Mouse (Mus musculus): Measurements from ENCODE around the gene 1110051M20Rik. TPM values are rescaled to one million over a fixed set of nuclear protein-coding genes. Genes with fewer than 3 reads are reported as not detected.
A peak's percentile ranks its signal among the peaks of the same experiment; 100 is the strongest.

Gene 1110051M20Rik
- total and polyA plus RNA-seq, 3 experiments: 21.1 to 34.0 (median 26.2) TPM

DNA sequence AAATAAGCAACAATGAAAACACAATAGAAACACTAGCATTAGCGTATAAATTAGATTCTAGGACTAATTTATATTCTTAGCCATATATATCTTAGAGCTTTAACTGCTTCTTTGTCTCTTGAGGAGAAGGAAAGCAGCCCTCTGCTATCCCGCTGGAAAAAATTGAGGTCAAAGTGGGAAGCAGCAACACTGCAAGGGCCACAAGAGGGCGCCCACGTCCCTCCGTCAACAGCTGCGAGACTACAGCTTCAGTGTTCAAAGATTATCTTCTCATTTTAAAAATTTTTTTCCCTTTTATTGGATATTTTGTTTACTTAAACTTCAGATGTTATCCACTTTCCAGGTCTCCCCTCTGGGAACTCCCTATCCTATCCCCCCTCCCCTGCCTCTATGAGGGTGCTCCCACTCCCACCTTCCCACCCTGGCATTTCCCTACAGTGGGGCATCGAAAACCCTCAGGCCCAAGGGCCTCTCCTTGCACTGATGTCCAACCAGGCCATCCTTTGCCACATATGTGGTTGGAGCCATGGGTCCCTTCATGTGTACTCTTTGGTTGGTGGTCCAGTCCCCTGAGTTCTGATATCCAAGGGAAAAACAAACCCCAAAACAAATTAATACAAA, 158.5 kb downstream of the 1110051M20Rik start:
- TF ChIP-seq RAD21 (IDR thresholded peaks at IDR 0.05; ENCODE audit: low read depth, low read length): peak; percentile 93
- TF ChIP-seq ZC3H11A (IDR thresholded peaks at IDR 0.05; ENCODE audit: low read depth, low read length): peak; percentile 60
- peak; percentile 34; the same call in 1 of the 2 replicates for TF ChIP-seq ZNF384 (IDR thresholded peaks at IDR 0.05; ENCODE audit: low read depth, low read length)
- TF ChIP-seq CTCF (conservative IDR thresholded peaks at IDR 0.05 in 1 of 2, IDR thresholded peaks at IDR 0.05 in 1 of 2; ENCODE audit: low read depth in 2 of 2, low read length in 2 of 2): peak; percentile 82 to 95
- peak; percentile 93 for TF ChIP-seq SMC3 (IDR thresholded peaks at IDR 0.05; ENCODE audit: low read depth, low read length)
- TF ChIP-seq KAT2A (IDR thresholded peaks at IDR 0.05; ENCODE audit: insufficient replicate concordance, low read length): no peak

DNA sequence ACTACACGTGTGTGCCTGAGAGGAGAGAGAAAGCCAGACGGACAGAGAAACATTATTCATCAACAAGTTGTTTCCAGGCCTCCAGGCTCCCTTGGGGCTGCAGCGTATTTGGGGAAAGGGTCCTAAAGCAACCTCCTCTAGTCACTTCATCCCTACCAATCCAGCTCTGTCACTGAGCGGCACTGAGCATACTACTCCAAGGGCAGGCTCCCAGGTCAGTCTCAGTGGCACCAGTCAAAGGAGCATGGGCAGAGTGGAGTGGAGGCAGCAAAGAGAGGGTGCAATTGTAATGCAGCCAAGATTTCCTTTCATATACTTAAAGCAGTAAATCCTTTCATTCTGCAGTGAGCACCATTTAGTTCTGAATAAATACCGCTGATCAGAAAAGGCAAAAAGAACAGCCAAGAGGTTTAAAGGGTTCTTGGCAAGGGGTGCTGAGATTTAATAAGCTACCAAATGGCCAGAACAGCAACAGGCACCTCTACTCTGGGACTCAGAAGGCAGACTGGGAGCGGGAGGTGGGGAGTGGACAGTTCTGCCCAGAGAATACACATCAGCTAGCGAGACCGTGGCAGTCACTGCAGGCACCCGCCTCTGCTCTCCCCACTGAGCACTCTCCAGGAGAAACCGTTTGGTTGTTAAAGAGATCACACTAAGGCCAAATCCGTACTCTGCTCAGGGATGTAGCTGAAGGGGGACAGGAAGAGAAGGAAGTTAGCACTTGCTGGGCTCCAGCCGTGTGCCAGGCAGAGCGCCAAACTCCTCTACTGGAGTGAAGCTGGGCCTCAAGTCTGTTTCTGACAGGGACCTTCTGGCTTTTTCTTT, 159.9 kb downstream of the 1110051M20Rik start:
- peaks cover 0 to 7% of the 10 kb centered on the region in 2 experiments; a peak in 2 of 4 replicates for H3K4me1 ChIP-seq (ENCODE audit: control insufficient read depth in 1 of 2, insufficient read depth in 2 of 2)
- dilution Hi-C loops (cut with MboI; ENCODE audit: extremely low pct_ligation_motif_present, extremely low pct_unique_long_range_greater_than_20kb, low sequenced_read_pairs) (no loop called here), in situ Hi-C loops (cut with MboI; ENCODE audit: low pct_ligation_motif_present, low pct_unique_long_range_greater_than_20kb, low sequenced_read_pairs) (loop anchor here (5.0 kb wide), 1 partner anchor 198 kb away; no protein-coding TSS in a partner anchor)
- H3K27me3 ChIP-seq (replicated peaks): no peaks in the 10 kb centered on the region
- DNase-seq (ENCODE audit: extremely low read depth): no peak
- H3K4me2 ChIP-seq (ENCODE audit: insufficient read depth, low read depth, poor library complexity, severe bottlenecking): no peak overlapping the region
- peaks cover 2 to 30% of the 10 kb centered on the region in 2 experiments for H3K36me3 ChIP-seq (replicated peaks in 1 of 2; ENCODE audit: control insufficient read depth in 1 of 2, insufficient read depth in 1 of 2, low read length in 1 of 2)
- no peaks in the 10 kb centered on the region for H3K79me2 ChIP-seq (replicated peaks; ENCODE audit: control insufficient read depth, extremely low read depth, insufficient read depth, poor library complexity, severe bottlenecking)
- no peak overlapping the region for H3K27ac ChIP-seq (ENCODE audit: insufficient read depth, low read depth)
- no peak overlapping the region for H3K9ac ChIP-seq (ENCODE audit: insufficient read depth, low read depth)
- no peak overlapping the region for H3K4me3 ChIP-seq (replicated peaks in 1 of 3; ENCODE audit: low read depth in 2 of 3, low read length in 2 of 3, poor library complexity in 1 of 3)
- H3K9me3 ChIP-seq (replicated peaks; ENCODE audit: low read length): no peaks in the 10 kb centered on the region
- TF ChIP-seq HCFC1 (IDR thresholded peaks at IDR 0.05; ENCODE audit: low read depth, low read length): no peak
- TF ChIP-seq ZNF384 (IDR thresholded peaks at IDR 0.05; ENCODE audit: low read depth, low read length): no peak
- no peak for TF ChIP-seq TCF12 (IDR thresholded peaks at IDR 0.05; ENCODE audit: low read depth, low read length)
- no peak for TF ChIP-seq MXI1 (IDR thresholded peaks at IDR 0.05; ENCODE audit: low read depth, low read length)
- no peak for TF ChIP-seq MAFK (IDR thresholded peaks at IDR 0.05; ENCODE audit: insufficient replicate concordance, low read length)
- no peak for TF ChIP-seq BHLHE40 (IDR thresholded peaks at IDR 0.05; ENCODE audit: low read depth, low read length)
- no peak for TF ChIP-seq NELFE (IDR thresholded peaks at IDR 0.05; ENCODE audit: low read depth, low read length)
- TF ChIP-seq GABPA (IDR thresholded peaks at IDR 0.05; ENCODE audit: insufficient replicate concordance, low read depth, low read length): no peak
- no peak for TF ChIP-seq JUN (IDR thresholded peaks at IDR 0.05; ENCODE audit: insufficient read depth, low read depth, low read length)
- no peak for TF ChIP-seq CHD1 (IDR thresholded peaks at IDR 0.05; ENCODE audit: low read depth, low read length)
- no peak for TF ChIP-seq NRF1 (IDR thresholded peaks at IDR 0.05; ENCODE audit: low read depth, low read length)
- no peak for TF ChIP-seq POLR2A (IDR thresholded peaks at IDR 0.05; ENCODE audit: low read depth, low read length)
- no peak for TF ChIP-seq EP300 (IDR thresholded peaks at IDR 0.05; ENCODE audit: low read length)
- TF ChIP-seq RCOR1 (conservative IDR thresholded peaks at IDR 0.05; ENCODE audit: low read depth, low read length): no peak
- TF ChIP-seq USF2 (conservative IDR thresholded peaks at IDR 0.05; ENCODE audit: low read depth, low read length): no peak
- no peak for TF ChIP-seq MAZ (IDR thresholded peaks at IDR 0.05; ENCODE audit: low read depth, low read length)
- no peak for TF ChIP-seq IRF4 (IDR thresholded peaks at IDR 0.05; ENCODE audit: low read depth, low read length)
- TF ChIP-seq SMC3 (IDR thresholded peaks at IDR 0.05; ENCODE audit: low read depth, low read length): no peak
- TF ChIP-seq JUND (conservative IDR thresholded peaks at IDR 0.05; ENCODE audit: low read depth, low read length): no peak
- no peak for TF ChIP-seq ETS1 (conservative IDR thresholded peaks at IDR 0.05; ENCODE audit: low read depth, low read length)

More for the DNA sequence above, 158.5 kb downstream of the 1110051M20Rik start:
- Histone ChIP-seq H3K27me3 (replicated peaks) (no peaks in the 10 kb centered on the region), H3K36me3 (replicated peaks in 1 of 2; ENCODE audit: control insufficient read depth in 1 of 2, insufficient read depth in 1 of 2, low read length in 1 of 2) (peaks cover 2 to 29% of the 10 kb centered on the region in 2 experiments), H3K4me1 (ENCODE audit: control insufficient read depth in 1 of 2, insufficient read depth in 2 of 2) (no peaks in the 10 kb centered on the region), H3K27ac (ENCODE audit: insufficient read depth, low read depth) (no peak overlapping the region), H3K9me3 (replicated peaks; ENCODE audit: low read length) (no peaks in the 10 kb centered on the region), H3K79me2 (replicated peaks; ENCODE audit: control insufficient read depth, extremely low read depth, insufficient read depth, poor library complexity, severe bottlenecking) (no peaks in the 10 kb centered on the region), H3K9ac (ENCODE audit: insufficient read depth, low read depth) (no peak overlapping the region), H3K4me3 (replicated peaks in 1 of 3; ENCODE audit: low read depth in 2 of 3, low read length in 2 of 3, poor library complexity in 1 of 3) (no peak overlapping the region), H3K4me2 (ENCODE audit: insufficient read depth, low read depth, poor library complexity, severe bottlenecking) (no peak overlapping the region)
- peak; percentile 60 for DNase-seq (ENCODE audit: extremely low read depth)
- dilution Hi-C loops (cut with MboI; ENCODE audit: extremely low pct_ligation_motif_present, extremely low pct_unique_long_range_greater_than_20kb, low sequenced_read_pairs) (no loop called here), in situ Hi-C loops (cut with MboI; ENCODE audit: low pct_ligation_motif_present, low pct_unique_long_range_greater_than_20kb, low sequenced_read_pairs) (no loop called here)
